Comparison of ENCODE assay signal across 25 mouse cellular contexts in the genomic region with DNA sequence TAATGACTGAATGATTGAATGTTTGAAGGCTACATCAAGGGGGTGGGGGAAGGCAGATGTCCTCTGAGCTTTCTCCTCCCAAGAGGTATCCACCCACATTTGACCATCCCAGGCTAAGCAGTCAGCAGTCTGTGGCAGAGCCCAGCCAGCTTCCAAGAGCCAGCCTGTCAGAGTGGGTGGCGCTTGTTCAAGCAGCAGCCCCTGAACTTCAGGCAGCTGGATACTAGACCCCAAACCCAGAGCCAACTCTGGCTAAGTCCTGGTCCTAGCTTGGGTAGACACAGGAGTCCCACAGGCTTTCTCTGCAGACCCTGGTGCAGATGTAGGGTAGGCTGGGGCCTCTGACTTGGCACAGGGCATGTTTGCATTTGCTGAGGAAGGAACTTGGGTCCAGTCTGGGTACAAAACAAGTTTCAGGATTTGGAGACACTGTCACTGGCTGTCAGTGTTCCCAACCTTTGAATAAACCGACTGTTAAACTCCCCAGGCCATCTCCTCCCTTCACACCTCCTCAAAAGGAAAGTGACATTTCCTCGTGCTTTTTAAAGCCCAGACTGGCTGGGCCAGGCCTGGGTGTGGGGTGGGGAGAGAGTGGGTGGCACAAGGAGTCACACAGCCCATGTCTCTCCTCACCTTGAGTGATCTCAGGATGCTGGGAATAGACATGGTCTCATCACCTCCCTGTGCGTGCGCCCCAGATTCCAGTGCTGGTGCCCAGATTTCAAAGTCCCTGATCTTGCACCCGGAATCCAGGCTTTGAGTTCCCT. TPM values are rescaled to one million over a fixed set of nuclear protein-coding genes. Genes with fewer than 3 reads are reported as not detected.
A peak's percentile ranks its signal among the peaks of the same experiment; 100 is the strongest.
DNase-seq lines count a peak whose midpoint lies in the region; ATAC-seq and TF ChIP-seq lines count a peak whose summit lies in the region.
"Had no signal": no experiment of that assay in that cellular context is flagged by ENCODE, and none has a peak within 500 bp of the region (broad histone marks: within the 10 kb centered on the region; RNA-seq: fewer than 3 reads in every experiment).

No protein-coding gene starts in this region.

- TF ChIP-seq POLR2A in cerebellum, adult 2 months (IDR thresholded peaks at IDR 0.05; ENCODE audit: borderline replicate concordance, insufficient read depth, low read length) = no peak

- H3K27ac ChIP-seq in cerebellum, adult 2 months (ENCODE audit: insufficient read depth, low read length) = peak overlapping the region; percentile 87
- H3K27ac ChIP-seq in layer of hippocampus, adult 2 months = peak overlapping the region; percentile 84; the same call in 1 of the 2 replicates
- no peak overlapping the region for H3K27ac ChIP-seq in stomach, postnatal 0 days (replicated peaks)
- H3K27ac ChIP-seq: embryonic facial prominence, embryonic 12.5 days; forebrain, embryonic 15.5 days; heart, embryonic 13.5 days; hindbrain, embryonic 12.5 days had no signal

- no peak overlapping the region for H3K4me2 ChIP-seq in stomach, postnatal 0 days (replicated peaks; ENCODE audit: low read depth)
- H3K4me2 ChIP-seq: embryonic facial prominence, embryonic 12.5 days; forebrain, embryonic 15.5 days; heart, embryonic 13.5 days; hindbrain, embryonic 12.5 days had no signal

- no peaks in the 10 kb centered on the region for H3K36me3 ChIP-seq in stomach, postnatal 0 days (ENCODE audit: control insufficient read depth, insufficient read depth, low read length)
- H3K36me3 ChIP-seq: embryonic facial prominence, embryonic 12.5 days; forebrain, embryonic 15.5 days; G1E; heart, embryonic 13.5 days; hindbrain, embryonic 12.5 days had no signal

- no peak for TF ChIP-seq CTCF in cerebellum, adult 2 months (IDR thresholded peaks at IDR 0.05; ENCODE audit: borderline replicate concordance, insufficient read depth, low read depth, low read length)
- TF ChIP-seq CTCF in layer of hippocampus, adult 2 months (conservative IDR thresholded peaks at IDR 0.05) = no peak
- no peak for TF ChIP-seq CTCF in stomach, postnatal 0 days (IDR thresholded peaks at IDR 0.05; ENCODE audit: low read depth)

- H3K27me3 ChIP-seq in cerebellum, adult 2 months (ENCODE audit: control insufficient read depth, insufficient read depth, low read length) = no peaks in the 10 kb centered on the region
- H3K27me3 ChIP-seq in stomach, postnatal 0 days (ENCODE audit: control insufficient read depth, insufficient read depth, low read length) = no peaks in the 10 kb centered on the region
- H3K27me3 ChIP-seq: forebrain, embryonic 15.5 days had no signal

- H3K9ac ChIP-seq in stomach, postnatal 0 days (ENCODE audit: low read length) = no peak overlapping the region
- H3K9ac ChIP-seq: embryonic facial prominence, embryonic 12.5 days; forebrain, embryonic 15.5 days; heart, embryonic 13.5 days; hindbrain, embryonic 12.5 days had no signal

- peaks cover 80% of the 10 kb centered on the region for H3K4me1 ChIP-seq in cerebellum, adult 2 months (ENCODE audit: control insufficient read depth, insufficient read depth, low read length)
- H3K4me1 ChIP-seq in stomach, postnatal 0 days (replicated peaks; ENCODE audit: control insufficient read depth, insufficient read depth) = no peaks in the 10 kb centered on the region
- H3K4me1 ChIP-seq: embryonic facial prominence, embryonic 12.5 days; heart, embryonic 13.5 days had no signal

- TF ChIP-seq EP300 in stomach, postnatal 0 days (optimal IDR thresholded peaks at IDR 0.05) = no peak

- peak overlapping the region; percentile 13 for H3K4me3 ChIP-seq in cerebellum, adult 2 months (replicated peaks; ENCODE audit: insufficient read depth, low read depth, low read length)
- no peak overlapping the region for H3K4me3 ChIP-seq in layer of hippocampus, adult 2 months
- no peak overlapping the region for H3K4me3 ChIP-seq in stomach, postnatal 0 days (ENCODE audit: low read depth, low read length)
- H3K4me3 ChIP-seq: embryonic facial prominence, embryonic 12.5 days; forebrain, embryonic 15.5 days; heart, embryonic 13.5 days; hindbrain, embryonic 12.5 days had no signal

- 17% methylated on average over 6 of the region's 6 CpGs for WGBS in cerebellum, adult 2 months
- 60% methylated on average over 6 of the region's 6 CpGs for WGBS in stomach, postnatal 0 days

- no peaks in the 10 kb centered on the region for H3K9me3 ChIP-seq in stomach, postnatal 0 days (ENCODE audit: control insufficient read depth, low read length)
- H3K9me3 ChIP-seq: embryonic facial prominence, embryonic 12.5 days; forebrain, embryonic 15.5 days; G1E; heart, embryonic 13.5 days; hindbrain, embryonic 12.5 days had no signal

- DNase-seq in cerebellum, adult 2 months = no peak
- no peak for DNase-seq in cerebellum, adult 9-10 months
- DNase-seq in layer of hippocampus, adult 2 months (ENCODE audit: low spot score in 2 of 2) = no peak
- DNase-seq in layer of hippocampus, adult 9-11 months = no peak
- peak; percentile 83 for DNase-seq in gastrocnemius, postnatal 25 days
- DNase-seq in stomach, postnatal 0 days (ENCODE audit: low spot score) = no peak
- no peak for DNase-seq in lung, postnatal 36 days
- DNase-seq: adrenal gland, postnatal 14 days; B cell, adult 2 months; cerebellum, adult 18-20 months; cerebellum, postnatal 14 days; heart, adult 11 months; heart, postnatal 4 days had no signal

- 0 out of 2 replicates have a peak, but pooled peaks have one; percentile 15 for ATAC-seq in stomach, postnatal 0 days (ENCODE audit: low FRiP score, low TSS enrichment)
- ATAC-seq: CD4-positive, CD25-positive, alpha-beta regulatory T cell, adult 4 months; forebrain, embryonic 15.5 days; hindbrain, embryonic 16.5 days; inflammation-experienced regulatory T-cells, adult 6 months had no signal

RNA-seq across cellular contexts. Expression of a gene that starts 17.8 kb away (rescaled TPM):
- polyA plus RNA-seq in cerebellum, adult 2 months (2012; rRNA removed) = 325 and 338 TPM in 2 replicates
- total RNA-seq in layer of hippocampus, adult 2 months (2021) = 100 to 1,000 TPM; 120 TPM
- total RNA-seq in gastrocnemius, postnatal 25 days (2021) = 10 to 100 TPM; 50.0 to 65.5 TPM
- polyA plus RNA-seq in stomach, postnatal 0 days (2015; fragmentation: Nextera tagmentation; extraction: Ambion mirVana) = 0.18 TPM in 2 replicates
- polyA plus RNA-seq: G1E; heart, postnatal 0 days had no signal

RNA-seq across cellular contexts. Expression of a gene that starts 37.9 kb away (rescaled TPM):
- 0.08 TPM in 1 of 2 replicates, not detected in the other for polyA plus RNA-seq in cerebellum, adult 2 months (2012; rRNA removed)
- under 1 TPM in 1 of 2 experiments, not detected in 1; 0.20 TPM for total RNA-seq in layer of hippocampus, adult 2 months (2021)
- 10 to 100 TPM; 17.7 to 17.8 TPM for total RNA-seq in gastrocnemius, postnatal 25 days (2021)
- 0.50 and 0.79 TPM in 2 replicates for polyA plus RNA-seq in stomach, postnatal 0 days (2015; fragmentation: Nextera tagmentation; extraction: Ambion mirVana)
- total RNA-seq: adrenal gland, adult 18-20 months; adrenal gland, postnatal 14 days; common myeloid progenitor, adult 5-6 weeks; heart, postnatal 4 days had no signal
- polyA plus RNA-seq: CD4-positive, CD25-positive, alpha-beta regulatory T cell, adult 4 months; forebrain, embryonic 11.5 days; G1E; heart, postnatal 0 days; inflammation-experienced regulatory T-cells, adult 6 months had no signal

Comparison
In these comparisons a context has a peak if more than half of its experiments do, and no peak if none do; other contexts are left out.
1. RNA of a gene that starts 37.9 kb away (total RNA-seq): 17.7 to 17.8 TPM in gastrocnemius, postnatal 25 days; 0.20 TPM in layer of hippocampus, adult 2 months; every median in the first group is over 10 times any median in the second.